Mouse (Mus musculus): ENCODE results near the gene Pitpnm2.

DNA sequence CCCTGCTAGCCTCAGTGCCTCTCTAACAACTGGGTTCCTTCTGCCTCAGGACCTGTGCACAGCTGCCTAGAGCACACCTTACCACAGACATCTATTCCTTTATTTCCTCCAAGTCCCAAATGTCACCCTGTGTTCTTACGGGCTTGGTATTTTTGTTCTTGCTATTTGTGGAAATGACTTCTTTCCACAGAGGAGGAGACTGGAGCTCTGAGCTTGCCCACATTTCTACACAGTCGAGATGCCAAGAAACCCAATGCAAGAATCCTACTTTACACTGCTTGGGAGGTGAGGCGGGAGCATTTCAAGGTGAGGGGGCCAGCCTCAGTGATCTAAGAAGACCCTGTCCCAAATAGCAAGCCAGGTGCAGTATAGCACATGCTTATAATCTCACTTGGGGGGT lies 164.0 kb downstream of the Pitpnm2 start:
- TF ChIP-seq POLR2A (IDR thresholded peaks at IDR 0.05; ENCODE audit: low read depth, low read length) (no peak), CTCF (IDR thresholded peaks at IDR 0.05; ENCODE audit: extremely low read depth, insufficient read length, insufficient replicate concordance, low read depth, low read length) (no peak)
